Mouse (Mus musculus) neural tube, embryonic 13.5 days (tissue): ENCODE results near the gene Tmigd1. TPM values are rescaled to one million over a fixed set of nuclear protein-coding genes. Genes with fewer than 3 reads are reported as not detected.

ENCODE experiments used
- ATAC-seq: fragments of 200-750 bp; cut with Nextera tagmentation; 2 replicates; pipeline ENCODE4 v1.8.0; 2017; ENCODE audit warnings: low read depth, mild to moderate bottlenecking, moderate TSS enrichment, moderate library complexity
- H3K27ac ChIP-seq: fragments of 300-500 bp; sonication (generic); replicated peaks from 2 replicates; pipeline ENCODE4 v1.5.1; 2015; ENCODE audit warnings: moderate library complexity, mild to moderate bottlenecking, inconsistent platforms
- H3K27me3 ChIP-seq: fragments of 300-500 bp; sonication (generic); 2 replicates; pipeline ENCODE4 v1.6.1; 2015; ENCODE audit warnings: mild to moderate bottlenecking, inconsistent platforms
- H3K36me3 ChIP-seq: fragments of 300-500 bp; sonication (generic); 2 replicates; pipeline ENCODE4 v1.6.1; 2015; ENCODE audit warnings: mild to moderate bottlenecking, inconsistent platforms
- H3K4me1 ChIP-seq: fragments of 300-500 bp; sonication (generic); replicated peaks from 2 replicates; pipeline ENCODE4 v1.6.1; 2015; ENCODE audit warnings: inconsistent platforms
- H3K4me2 ChIP-seq: fragments of 300-500 bp; sonication (generic); 2 replicates; pipeline ENCODE4 v1.6.1; 2015; ENCODE audit warnings: inconsistent platforms, mild to moderate bottlenecking, moderate library complexity
- H3K4me3 ChIP-seq: fragments of 300-500 bp; sonication (generic); 2 replicates; pipeline ENCODE4 v1.5.1; 2015; ENCODE audit warnings: mild to moderate bottlenecking, inconsistent platforms
- H3K9ac ChIP-seq: fragments of 300-500 bp; sonication (generic); 2 replicates; pipeline ENCODE4 v1.6.1; 2015; ENCODE audit warnings: moderate library complexity, mild to moderate bottlenecking, inconsistent platforms
- H3K9me3 ChIP-seq: fragments of 300-500 bp; sonication (generic); 2 replicates; pipeline ENCODE4 v1.6.1; 2016; ENCODE audit warnings: inconsistent platforms
- WGBS: fragments of 180-500 bp; shearing (Covaris S2); methylation state at CpG from one replicate; pipeline ENCODE4 v1.1.7; 2015; 5-methylcytosine and 5-hydroxymethylcytosine counted together
- polyA plus RNA-seq: library from polyadenylated mRNA; unstranded; fragments of >200 nt; fragmentation: Nextera tagmentation; extraction: Ambion mirVana; gene quantifications from 2 replicates; pipeline ENCODE4 v1.2.1, GENCODE M21; 2015

Tmigd1 gene
- polyA plus RNA-seq, 1 experiment from 2014 or later: 0.21 TPM

GRCm38 (mm10) chr11:76889339-76890164, 12.4 kb upstream of the Tmigd1 start:
- ATAC-seq: no peak
- H3K4me2 ChIP-seq: no peak overlapping the region
- 54% methylated on average over 10 of the region's 10 CpGs for WGBS
- H3K9me3 ChIP-seq: no peaks in the 10 kb centered on the region
- no peak overlapping the region for H3K27ac ChIP-seq
- H3K36me3 ChIP-seq: no peaks in the 10 kb centered on the region
- H3K9ac ChIP-seq: no peak overlapping the region
- H3K4me3 ChIP-seq: no peak overlapping the region
- no peaks in the 10 kb centered on the region for H3K27me3 ChIP-seq
- H3K4me1 ChIP-seq: peaks cover 12% of the 10 kb centered on the region

- no peak for ATAC-seq
- no peak overlapping the region for H3K9ac ChIP-seq
- WGBS: 90% methylated on average over 7 of the region's 7 CpGs
- H3K9me3 ChIP-seq: no peaks in the 10 kb centered on the region
- H3K27ac ChIP-seq: no peak overlapping the region
- H3K4me3 ChIP-seq: no peak overlapping the region
- no peaks in the 10 kb centered on the region for H3K36me3 ChIP-seq
- H3K27me3 ChIP-seq: no peaks in the 10 kb centered on the region
- peaks cover 12% of the 10 kb centered on the region for H3K4me1 ChIP-seq
- no peak overlapping the region for H3K4me2 ChIP-seq
Observed at GRCm38 (mm10) chr11:76891171-76891570, 10.8 kb upstream of the Tmigd1 start.

DNA sequence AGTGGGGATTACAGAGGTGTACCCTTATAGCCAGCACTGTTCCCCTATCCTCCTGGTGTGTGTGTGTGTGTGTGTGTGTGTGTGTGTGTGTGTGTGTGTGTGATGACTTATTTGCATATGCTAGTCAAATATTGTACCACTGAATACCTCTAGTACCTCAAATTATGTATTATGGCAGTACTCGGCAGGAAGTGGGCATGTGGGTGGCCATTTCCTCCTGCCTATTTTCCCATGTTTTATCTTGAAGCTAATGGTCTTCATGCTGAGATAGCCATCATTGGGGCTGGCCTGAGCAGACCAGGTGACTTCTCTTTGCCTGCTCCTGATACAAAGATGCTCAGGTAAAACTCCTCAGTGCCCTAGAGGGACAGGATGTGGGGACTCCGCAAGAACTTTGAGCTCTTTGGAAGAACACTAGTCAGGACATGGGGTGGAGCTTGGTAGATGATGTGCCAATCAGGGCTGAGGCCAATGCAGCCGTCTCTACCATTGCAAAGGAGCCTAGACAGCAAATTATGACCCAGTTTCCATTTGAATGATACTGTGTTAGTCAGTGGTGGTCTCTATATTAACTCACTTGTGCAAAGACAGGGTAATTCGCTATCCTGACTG, 10.1 kb upstream of the Tmigd1 start:
- no peak overlapping the region for H3K4me3 ChIP-seq
- no peaks in the 10 kb centered on the region for H3K27me3 ChIP-seq
- H3K36me3 ChIP-seq: no peaks in the 10 kb centered on the region
- no peak overlapping the region for H3K4me2 ChIP-seq
- no peak overlapping the region for H3K9ac ChIP-seq
- WGBS: 85% methylated on average over 4 of the region's 4 CpGs
- peaks cover 12% of the 10 kb centered on the region for H3K4me1 ChIP-seq
- no peak overlapping the region for H3K27ac ChIP-seq
- no peak for ATAC-seq
- H3K9me3 ChIP-seq: no peaks in the 10 kb centered on the region

DNA sequence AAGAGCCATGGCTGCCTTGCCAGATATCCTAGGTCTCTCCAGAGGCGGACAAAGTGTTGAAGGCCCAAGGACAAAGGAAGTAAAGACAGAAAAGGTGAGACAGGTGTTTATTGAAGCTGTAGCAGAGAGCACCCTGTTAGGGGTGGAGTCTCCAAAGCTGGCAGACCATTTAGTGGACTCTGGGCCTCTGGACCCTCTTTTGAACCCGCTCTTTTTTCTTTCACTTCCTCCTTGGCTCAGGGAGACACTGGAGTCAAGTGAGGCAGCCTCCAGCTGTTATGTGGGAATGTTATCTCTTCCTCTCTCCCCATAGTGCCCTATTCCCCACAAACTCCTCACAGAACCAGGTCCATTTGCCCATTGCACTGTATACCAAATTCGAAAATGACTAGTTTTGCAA, 9.0 kb upstream of the Tmigd1 start:
- no peaks in the 10 kb centered on the region for H3K27me3 ChIP-seq
- no peak overlapping the region for H3K27ac ChIP-seq
- H3K4me3 ChIP-seq: no peak overlapping the region
- H3K4me1 ChIP-seq: peaks cover 12% of the 10 kb centered on the region
- no peaks in the 10 kb centered on the region for H3K36me3 ChIP-seq
- no peak overlapping the region for H3K4me2 ChIP-seq
- no peaks in the 10 kb centered on the region for H3K9me3 ChIP-seq
- H3K9ac ChIP-seq: no peak overlapping the region
- 84% methylated on average over 3 of the region's 3 CpGs for WGBS
- ATAC-seq: no peak

GRCm38 (mm10) chr11:76893570-76893969, 8.4 kb upstream of the Tmigd1 start:
- 7% methylated on average over 4 of the region's 4 CpGs for WGBS
- no peak for ATAC-seq
- no peaks in the 10 kb centered on the region for H3K27me3 ChIP-seq
- H3K9me3 ChIP-seq: no peaks in the 10 kb centered on the region
- H3K27ac ChIP-seq: no peak overlapping the region
- H3K4me3 ChIP-seq: no peak overlapping the region
- no peaks in the 10 kb centered on the region for H3K36me3 ChIP-seq
- no peak overlapping the region for H3K9ac ChIP-seq
- no peak overlapping the region for H3K4me2 ChIP-seq
- peaks cover 12% of the 10 kb centered on the region for H3K4me1 ChIP-seq

- no peaks in the 10 kb centered on the region for H3K36me3 ChIP-seq
Observed at GRCm38 (mm10) chr11:76894240-76894639, 7.7 kb upstream of the Tmigd1 start.

DNA sequence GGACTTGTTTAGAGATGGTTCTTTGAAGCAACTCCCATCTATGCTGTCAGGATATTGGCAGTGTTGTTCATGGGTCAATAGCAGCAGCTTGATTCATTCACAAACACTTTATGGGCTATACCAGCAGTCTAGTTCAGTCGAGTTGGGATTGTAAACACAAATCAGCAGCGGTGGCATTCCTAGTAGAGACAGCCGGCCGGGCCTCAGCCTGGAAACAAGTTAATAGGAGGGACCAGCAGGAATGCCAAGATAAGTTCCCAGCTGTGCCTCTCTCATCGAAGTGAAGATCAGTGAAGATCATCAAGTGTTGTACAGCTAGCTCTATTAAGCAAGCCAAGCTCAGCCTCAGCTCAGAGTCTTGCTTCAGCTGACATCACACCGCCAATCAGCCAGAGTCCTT, 5.6 kb upstream of the Tmigd1 start:
- Histone ChIP-seq H3K9ac (no peak overlapping the region), H3K4me2 (no peak overlapping the region), H3K9me3 (no peaks in the 10 kb centered on the region), H3K4me1 (peaks cover 8% of the 10 kb centered on the region), H3K27ac (no peak overlapping the region), H3K36me3 (no peaks in the 10 kb centered on the region), H3K4me3 (no peak overlapping the region), H3K27me3 (no peaks in the 10 kb centered on the region)
- ATAC-seq: no peak
- 53% methylated on average over 6 of the region's 6 CpGs for WGBS

More at GRCm38 (mm10) chr11:76894240-76894639, 7.7 kb upstream of the Tmigd1 start:
- ATAC-seq: no peak
- Histone ChIP-seq H3K4me3 (no peak overlapping the region), H3K4me1 (peaks cover 11% of the 10 kb centered on the region), H3K4me2 (no peak overlapping the region), H3K27me3 (no peaks in the 10 kb centered on the region), H3K9me3 (no peaks in the 10 kb centered on the region), H3K9ac (no peak overlapping the region), H3K27ac (no peak overlapping the region)
- 37% methylated on average over 5 of the region's 5 CpGs for WGBS

GRCm38 (mm10) chr11:76897126-76897525, 4.8 kb upstream of the Tmigd1 start:
- 79% methylated on average over 1 of the region's 1 CpGs for WGBS

DNA sequence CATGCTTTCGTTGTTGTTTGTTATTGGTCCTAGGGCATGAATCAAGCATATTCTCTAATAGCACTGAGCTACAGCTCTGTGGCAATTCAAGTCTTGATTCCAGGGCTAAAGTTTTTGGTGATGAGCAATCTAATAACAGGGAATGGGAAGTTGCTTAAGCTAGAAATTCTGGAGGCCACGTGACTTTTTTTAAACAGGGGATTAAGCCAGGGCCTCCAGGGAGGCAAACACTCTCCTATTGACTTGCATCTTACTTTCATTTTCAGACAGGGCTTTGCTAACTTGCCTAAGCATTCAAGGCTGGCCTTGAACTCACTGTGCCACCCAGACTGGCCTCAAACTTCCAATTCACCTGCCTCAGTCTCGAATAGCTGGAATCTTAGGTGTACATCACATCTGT, 4.1 kb upstream of the Tmigd1 start:
- no peak for ATAC-seq
- Histone ChIP-seq H3K4me3 (no peak overlapping the region), H3K27me3 (no peaks in the 10 kb centered on the region), H3K9me3 (no peaks in the 10 kb centered on the region), H3K36me3 (no peaks in the 10 kb centered on the region), H3K4me1 (peaks cover 8% of the 10 kb centered on the region), H3K4me2 (no peak overlapping the region), H3K9ac (no peak overlapping the region), H3K27ac (no peak overlapping the region)
- 63% methylated on average over 3 of the region's 3 CpGs for WGBS

More at GRCm38 (mm10) chr11:76897126-76897525, 4.8 kb upstream of the Tmigd1 start:
- Histone ChIP-seq H3K4me2 (no peak overlapping the region), H3K4me3 (no peak overlapping the region), H3K9ac (no peak overlapping the region), H3K9me3 (no peaks in the 10 kb centered on the region), H3K36me3 (no peaks in the 10 kb centered on the region), H3K4me1 (peaks cover 8% of the 10 kb centered on the region), H3K27ac (no peak overlapping the region), H3K27me3 (no peaks in the 10 kb centered on the region)
- ATAC-seq: no peak

DNA sequence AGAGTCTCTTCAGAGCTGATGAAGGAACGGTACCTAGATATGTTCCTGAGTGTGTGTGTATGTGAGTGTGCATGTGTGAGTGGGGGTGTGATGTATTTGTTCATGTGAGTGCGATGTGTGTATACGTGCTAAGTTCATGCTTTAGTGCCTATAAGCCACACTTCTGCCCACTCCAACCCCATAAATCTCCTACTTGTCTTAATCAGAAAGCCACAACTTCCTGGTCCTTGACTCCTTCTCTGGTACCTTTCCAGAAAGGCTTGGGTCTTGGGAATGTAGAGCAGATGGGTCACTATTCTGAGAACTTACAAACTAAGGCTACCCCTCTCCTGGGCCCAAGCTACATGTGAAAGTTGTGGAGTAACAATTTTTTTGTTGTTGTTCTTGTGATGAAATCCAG, 3.2 kb upstream of the Tmigd1 start:
- Histone ChIP-seq H3K9me3 (no peaks in the 10 kb centered on the region), H3K4me1 (peaks cover 5% of the 10 kb centered on the region), H3K27me3 (no peaks in the 10 kb centered on the region), H3K4me2 (no peak overlapping the region), H3K4me3 (no peak overlapping the region), H3K27ac (no peak overlapping the region), H3K36me3 (no peaks in the 10 kb centered on the region), H3K9ac (no peak overlapping the region)
- 96% methylated on average over 3 of the region's 3 CpGs for WGBS
- ATAC-seq: no peak

GRCm38 (mm10) chr11:76899758-76900738, 1.9 kb upstream of the Tmigd1 start:
- no peaks in the 10 kb centered on the region for H3K9me3 ChIP-seq
- no peaks in the 10 kb centered on the region for H3K4me1 ChIP-seq
- H3K27ac ChIP-seq: no peak overlapping the region
- H3K36me3 ChIP-seq: no peaks in the 10 kb centered on the region
- ATAC-seq: no peak
- WGBS: 69% methylated on average over 5 of the region's 5 CpGs
- no peaks in the 10 kb centered on the region for H3K27me3 ChIP-seq
- H3K4me3 ChIP-seq: no peak overlapping the region
- no peak overlapping the region for H3K9ac ChIP-seq
- no peak overlapping the region for H3K4me2 ChIP-seq

GRCm38 (mm10) chr11:76904340-76904739, 2.4 kb downstream of the Tmigd1 start:
- Histone ChIP-seq H3K27ac (no peak overlapping the region), H3K9me3 (no peaks in the 10 kb centered on the region), H3K4me1 (no peaks in the 10 kb centered on the region), H3K36me3 (no peaks in the 10 kb centered on the region), H3K4me2 (no peak overlapping the region), H3K4me3 (no peak overlapping the region), H3K9ac (no peak overlapping the region), H3K27me3 (no peaks in the 10 kb centered on the region)
- no peak for ATAC-seq
- WGBS: 95% methylated on average over 2 of the region's 2 CpGs
